Mouse (Mus musculus): ENCODE results near the gene Ndufs2. TPM values are rescaled to one million over a fixed set of nuclear protein-coding genes. Genes with fewer than 3 reads are reported as not detected.

The Ndufs2 gene
- polyA plus RNA-seq, 1 experiment: 131 TPM

DNA sequence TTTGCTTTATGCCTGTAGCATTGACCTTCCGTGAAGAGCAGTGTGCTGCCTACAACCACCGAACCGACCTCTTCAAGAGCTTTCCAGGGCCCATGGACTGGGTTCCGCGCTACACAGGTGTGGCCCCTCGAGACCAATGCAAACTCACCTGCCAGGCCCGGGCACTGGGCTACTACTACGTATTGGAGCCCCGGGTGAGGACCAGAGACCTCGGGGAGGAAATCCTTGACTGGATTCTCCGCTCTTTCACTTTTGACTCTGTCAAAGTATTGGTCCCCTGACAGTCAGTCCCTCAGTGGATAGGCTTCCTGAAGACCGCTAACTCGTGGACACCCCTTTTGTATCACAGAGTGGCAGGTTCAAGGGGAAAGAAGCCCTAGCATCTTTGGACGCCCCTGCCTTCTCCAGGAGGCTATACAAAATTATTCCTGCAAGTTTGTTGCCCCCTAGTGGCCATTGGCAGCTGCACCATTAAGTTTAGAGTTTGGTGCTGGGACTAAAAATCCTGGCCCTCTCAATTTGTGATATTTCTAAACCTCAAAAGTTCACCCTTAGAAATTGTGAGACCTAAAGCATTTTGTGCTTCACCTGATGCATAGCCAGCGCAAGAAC, 5.9 kb upstream of the Ndufs2 start:
- Histone ChIP-seq H3K27ac (ENCODE audit: insufficient read depth, low read depth, low read length) (no peak overlapping the region), H3K4me3 (ENCODE audit: insufficient read depth, low read length) (no peak overlapping the region), H3K4me1 (ENCODE audit: control insufficient read depth, insufficient read depth, low read length) (peaks cover 19% of the 10 kb centered on the region)
- TF ChIP-seq CTCF (IDR thresholded peaks at IDR 0.05; ENCODE audit: low read depth, low read length) (peak; percentile 58), POLR2A (IDR thresholded peaks at IDR 0.05; ENCODE audit: borderline replicate concordance, low read depth, low read length) (no peak)

DNA sequence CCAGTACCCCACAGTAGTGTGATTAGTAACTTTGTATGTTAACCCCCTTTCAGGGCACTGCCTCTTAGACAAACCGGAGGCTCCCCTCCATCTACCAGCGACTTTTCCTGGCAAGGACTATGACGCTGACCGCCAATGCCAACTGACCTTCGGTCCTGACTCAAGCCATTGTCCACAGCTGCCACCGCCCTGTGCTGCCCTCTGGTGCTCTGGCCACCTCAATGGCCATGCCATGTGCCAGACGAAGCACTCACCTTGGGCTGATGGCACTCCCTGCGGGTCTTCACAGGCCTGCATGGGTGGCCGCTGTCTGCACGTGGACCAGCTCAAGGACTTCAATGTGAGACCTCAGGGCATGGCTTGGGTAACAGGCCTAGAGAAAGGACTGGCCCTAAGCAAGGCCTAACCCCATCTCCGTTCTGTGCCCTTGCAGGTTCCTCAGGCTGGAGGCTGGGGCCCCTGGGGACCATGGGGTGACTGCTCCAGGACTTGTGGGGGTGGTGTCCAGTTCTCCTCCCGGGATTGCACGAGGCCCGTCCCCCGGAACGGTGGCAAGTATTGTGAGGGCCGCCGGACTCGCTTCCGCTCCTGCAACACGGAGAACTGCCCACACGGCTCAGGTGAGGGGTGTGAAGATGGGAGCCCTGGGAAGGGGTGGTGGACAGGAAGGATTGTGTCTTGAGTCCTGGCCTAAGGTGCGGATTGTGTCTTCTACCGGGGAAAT, 5.1 kb upstream of the Ndufs2 start:
- Histone ChIP-seq H3K4me1 (ENCODE audit: control insufficient read depth, insufficient read depth, low read length) (peaks cover 15% of the 10 kb centered on the region), H3K27ac (ENCODE audit: insufficient read depth, low read depth, low read length) (no peak overlapping the region), H3K4me3 (ENCODE audit: insufficient read depth, low read length) (no peak overlapping the region)
- TF ChIP-seq POLR2A (IDR thresholded peaks at IDR 0.05; ENCODE audit: borderline replicate concordance, low read depth, low read length) (no peak), CTCF (IDR thresholded peaks at IDR 0.05; ENCODE audit: low read depth, low read length) (no peak)

DNA sequence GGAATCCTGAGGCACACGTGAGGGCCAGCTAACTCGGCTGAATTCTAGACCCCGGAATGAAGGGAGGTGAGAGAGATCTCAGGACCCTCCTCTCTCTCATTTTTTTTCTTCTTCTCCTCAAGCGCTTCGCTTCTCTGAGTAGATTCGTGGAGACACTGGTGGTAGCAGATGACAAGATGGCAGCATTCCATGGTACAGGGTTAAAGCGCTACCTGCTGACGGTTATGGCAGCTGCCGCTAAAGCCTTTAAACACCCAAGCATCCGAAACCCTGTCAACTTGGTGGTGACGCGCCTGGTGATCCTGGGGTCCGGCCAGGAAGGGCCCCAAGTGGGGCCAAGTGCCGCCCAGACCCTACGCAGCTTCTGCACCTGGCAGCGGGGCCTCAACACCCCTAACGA, 1.2 kb upstream of the Ndufs2 start:
- H3K27ac ChIP-seq (ENCODE audit: insufficient read depth, low read depth, low read length): no peak overlapping the region
- peaks cover 30% of the 10 kb centered on the region for H3K4me1 ChIP-seq (ENCODE audit: control insufficient read depth, insufficient read depth, low read length)
- H3K4me3 ChIP-seq (ENCODE audit: insufficient read depth, low read length): no peak overlapping the region
- TF ChIP-seq CTCF (IDR thresholded peaks at IDR 0.05; ENCODE audit: low read depth, low read length) (no peak), POLR2A (IDR thresholded peaks at IDR 0.05; ENCODE audit: borderline replicate concordance, low read depth, low read length) (no peak)

GRCm38 (mm10) chr1:171251594-171252324, 571 bp upstream of the Ndufs2 start:
- Histone ChIP-seq H3K4me3 (ENCODE audit: insufficient read depth, low read length) (no peak overlapping the region), H3K4me1 (ENCODE audit: control insufficient read depth, insufficient read depth, low read length) (peaks cover 30% of the 10 kb centered on the region), H3K27ac (ENCODE audit: insufficient read depth, low read depth, low read length) (no peak overlapping the region)
- TF ChIP-seq CTCF (IDR thresholded peaks at IDR 0.05; ENCODE audit: low read depth, low read length) (no peak), POLR2A (IDR thresholded peaks at IDR 0.05; ENCODE audit: borderline replicate concordance, low read depth, low read length) (no peak)

DNA sequence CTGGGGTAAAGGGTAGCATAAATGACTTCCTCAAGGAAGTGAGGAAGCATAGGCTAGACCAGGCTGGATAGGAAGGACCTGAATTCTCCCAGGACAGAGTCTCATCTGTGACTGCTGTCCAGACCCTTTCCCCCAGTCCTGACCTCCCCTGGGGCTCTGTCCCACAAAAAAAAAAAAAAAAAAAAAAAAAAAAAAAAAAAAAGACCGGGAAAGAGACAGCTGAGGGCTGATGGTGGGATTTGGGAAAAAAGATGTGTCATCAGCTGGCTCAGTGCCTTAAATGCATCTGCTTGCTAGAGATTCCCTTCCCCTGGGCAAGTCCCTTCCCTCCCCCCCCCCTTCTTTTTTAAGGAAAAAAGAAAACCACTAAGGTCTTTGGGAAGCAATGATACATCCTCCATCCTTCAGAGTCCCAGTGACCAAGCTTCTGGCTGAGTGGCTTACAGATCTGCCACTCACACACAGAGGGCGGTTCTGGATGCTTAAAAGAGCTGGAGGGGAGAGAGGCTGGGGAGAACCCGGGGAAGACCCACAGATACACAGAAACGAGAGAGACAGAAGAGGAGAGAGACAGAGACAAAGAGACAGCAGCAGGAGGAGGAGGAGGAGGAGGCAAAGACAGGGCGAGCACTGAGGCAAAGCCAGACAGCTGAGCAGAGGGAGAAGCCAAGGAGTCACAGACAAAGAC, 1.1 kb downstream of the Ndufs2 start, which contains the start of gene Adamts4:
TSS of gene Adamts4 (plus strand) at position 509 of the 688 bp plus-strand sequence.
- no peak within 1 kb of the TSS for H3K27ac ChIP-seq (ENCODE audit: insufficient read depth, low read depth, low read length)
- TF ChIP-seq CTCF (IDR thresholded peaks at IDR 0.05; ENCODE audit: low read depth, low read length) (no peak), POLR2A (IDR thresholded peaks at IDR 0.05; ENCODE audit: borderline replicate concordance, low read depth, low read length) (no peak)
- H3K4me3 ChIP-seq (ENCODE audit: insufficient read depth, low read length): no peak within 1 kb of the TSS
- peaks cover 34% of the 10 kb centered on the region for H3K4me1 ChIP-seq (ENCODE audit: control insufficient read depth, insufficient read depth, low read length)

DNA sequence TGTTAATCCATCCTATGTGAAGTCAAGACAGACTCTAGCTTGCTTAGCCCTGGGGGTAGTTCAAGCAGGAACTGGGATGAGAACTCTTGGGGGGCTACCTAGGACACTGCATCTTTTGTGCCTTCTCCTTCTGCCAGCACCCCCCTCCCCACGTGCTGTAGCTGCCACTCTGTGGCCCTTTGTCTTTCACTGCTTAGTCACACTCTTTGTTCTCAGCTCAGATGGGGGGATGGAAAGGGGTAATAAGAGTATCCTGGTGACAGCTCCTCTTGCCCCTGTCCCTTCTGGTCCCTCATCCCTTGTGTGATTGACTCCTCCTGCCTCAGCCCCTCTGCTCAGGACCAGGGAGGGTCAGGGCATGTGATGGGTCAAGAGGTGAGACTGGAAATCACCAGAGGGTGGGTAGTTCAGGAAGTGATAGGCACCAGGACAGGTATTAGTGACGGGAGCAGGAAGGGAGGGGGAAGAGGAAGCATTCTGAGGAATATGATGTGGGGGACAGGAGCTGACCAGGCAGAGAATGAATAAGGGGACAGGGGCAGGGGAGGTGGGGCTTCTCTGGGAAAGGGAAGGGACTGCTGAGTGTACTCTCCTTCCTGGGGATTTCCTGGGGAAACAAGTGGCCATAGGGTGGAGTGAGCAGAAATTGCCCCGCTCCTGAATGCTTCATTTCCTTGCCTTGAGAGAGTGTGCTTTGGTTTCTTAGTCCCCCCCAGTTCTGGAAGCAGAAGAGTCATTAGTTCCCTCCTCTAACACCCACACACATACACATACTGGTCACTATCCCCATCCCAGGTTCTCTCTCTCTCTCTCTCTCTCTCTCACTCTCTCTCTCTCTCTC, 2.6 kb downstream of the Ndufs2 start:
- Histone ChIP-seq H3K4me3 (ENCODE audit: insufficient read depth, low read length) (no peak overlapping the region), H3K4me1 (ENCODE audit: control insufficient read depth, insufficient read depth, low read length) (peaks cover 34% of the 10 kb centered on the region), H3K27ac (ENCODE audit: insufficient read depth, low read depth, low read length) (no peak overlapping the region)
- TF ChIP-seq CTCF (IDR thresholded peaks at IDR 0.05; ENCODE audit: low read depth, low read length): no peak
- no peak for TF ChIP-seq POLR2A (IDR thresholded peaks at IDR 0.05; ENCODE audit: borderline replicate concordance, low read depth, low read length)

DNA sequence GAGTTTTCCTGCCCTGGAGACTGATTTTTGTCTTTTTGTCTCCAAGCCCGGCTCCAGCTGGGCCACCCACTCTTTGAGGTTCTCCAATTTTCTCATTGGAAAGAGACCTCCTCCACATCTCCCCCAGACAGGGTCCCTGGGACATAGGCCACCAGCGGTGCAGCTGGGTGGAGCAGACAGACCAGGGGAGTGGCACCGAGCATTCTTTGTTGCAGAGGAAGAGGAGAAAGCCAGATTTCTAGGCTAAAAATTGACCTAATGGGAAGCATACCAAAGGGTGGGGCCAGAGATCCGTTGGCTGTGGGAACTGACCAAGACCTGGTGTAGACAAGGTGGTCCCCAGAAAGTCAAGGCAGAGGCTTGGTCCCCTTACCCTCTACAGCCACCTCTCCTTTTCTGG, 3.3 kb downstream of the Ndufs2 start:
- TF ChIP-seq POLR2A (IDR thresholded peaks at IDR 0.05; ENCODE audit: borderline replicate concordance, low read depth, low read length) (no peak), CTCF (IDR thresholded peaks at IDR 0.05; ENCODE audit: low read depth, low read length) (no peak)
- Histone ChIP-seq H3K27ac (ENCODE audit: insufficient read depth, low read depth, low read length) (peak overlapping the region; percentile 84), H3K4me3 (ENCODE audit: insufficient read depth, low read length) (peak overlapping the region; percentile 57), H3K4me1 (ENCODE audit: control insufficient read depth, insufficient read depth, low read length) (peaks cover 34% of the 10 kb centered on the region)

- TF ChIP-seq CTCF (IDR thresholded peaks at IDR 0.05; ENCODE audit: low read depth, low read length) (no peak), POLR2A (IDR thresholded peaks at IDR 0.05; ENCODE audit: borderline replicate concordance, low read depth, low read length) (0 out of 2 replicates have a peak, but pooled peaks have one; percentile 8)
- Histone ChIP-seq H3K4me1 (ENCODE audit: control insufficient read depth, insufficient read depth, low read length) (peaks cover 34% of the 10 kb centered on the region), H3K4me3 (ENCODE audit: insufficient read depth, low read length) (peak overlapping the region; percentile 57), H3K27ac (ENCODE audit: insufficient read depth, low read depth, low read length) (peak overlapping the region; percentile 84)
Measured at GRCm38 (mm10) chr1:171247453-171247841, 3.7 kb downstream of the Ndufs2 start.

Data from bone marrow macrophage, adult 2 months (primary cell).